Mouse (Mus musculus) MEL (cell line): ENCODE data around the gene Tedc1. TPM values are rescaled to one million over a fixed set of nuclear protein-coding genes. Genes with fewer than 3 reads are reported as not detected.

Source experiments
- DNase-seq: peaks from one replicate; pipeline ENCODE4 v3.0.0; 2011; ENCODE audit warnings: low read depth, low spot score
- H3K27ac ChIP-seq: 2 replicates; pipeline ENCODE4 v1.5.1; 2012; ENCODE audit warnings: low read depth, mild to moderate bottlenecking, control low read depth, low read length, moderate library complexity; ENCODE audit not compliant: control insufficient read depth
- H3K27me3 ChIP-seq, 2 experiments: fragments of 150-350 bp in 1 of 2; sonication (generic) in 1 of 2; 2 replicates each; pipeline ENCODE4 v1.6.1; 2012; ENCODE audit warnings: low read length in 2 of 2, mild to moderate bottlenecking in 2 of 2, improper control_type of control experiment in 1 of 2, moderate library complexity in 1 of 2; ENCODE audit not compliant: insufficient read depth in 2 of 2, control insufficient read depth in 1 of 2
- H3K36me3 ChIP-seq, 2 experiments: 2 replicates each; pipeline ENCODE4 v1.6.1; 2012 to 2014; ENCODE audit warnings: low read length in 2 of 2, improper control_type of control experiment in 1 of 2, inconsistent platforms in 1 of 2, mild to moderate bottlenecking in 1 of 2; ENCODE audit not compliant: insufficient read depth in 2 of 2, control insufficient read depth in 1 of 2
- H3K4me1 ChIP-seq, 2 experiments: fragments of 150-350 bp in 1 of 2; sonication (generic) in 1 of 2; 2 replicates each; pipeline ENCODE4 v1.6.1; 2012; ENCODE audit warnings: low read length in 2 of 2, improper control_type of control experiment in 1 of 2, mild to moderate bottlenecking in 1 of 2; ENCODE audit not compliant: insufficient read depth in 2 of 2, control insufficient read depth in 1 of 2
- H3K4me3 ChIP-seq, 2 experiments: fragments of 150-350 bp in 1 of 2; sonication (generic) in 1 of 2; 2 replicates each; pipeline ENCODE4 v1.5.1; 2012; ENCODE audit warnings: low read depth in 2 of 2, low read length in 2 of 2, mild to moderate bottlenecking in 2 of 2, moderate library complexity in 2 of 2, control low read depth in 1 of 2, improper control_type of control experiment in 1 of 2; ENCODE audit not compliant: control insufficient read depth in 1 of 2, insufficient read depth in 1 of 2
- H3K79me2 ChIP-seq: 2 replicates; pipeline ENCODE4 v1.6.1; 2012; ENCODE audit warnings: mild to moderate bottlenecking, low read length, moderate library complexity; ENCODE audit not compliant: control insufficient read depth, poor library complexity, insufficient read depth
- H3K9ac ChIP-seq: 2 replicates; pipeline ENCODE4 v1.6.1; 2012; ENCODE audit warnings: low read depth, mild to moderate bottlenecking, control low read depth, low read length, moderate library complexity; ENCODE audit not compliant: control insufficient read depth, poor library complexity, severe bottlenecking
- H3K9me3 ChIP-seq: fragments of 150-350 bp; sonication (generic); replicated peaks from 2 replicates; pipeline ENCODE4 v1.6.1; 2012; ENCODE audit warnings: mild to moderate bottlenecking, low read length, improper control_type of control experiment, moderate library complexity; ENCODE audit not compliant: insufficient read depth
- BHLHE40 ChIP-seq: IDR thresholded peaks from 2 replicates; pipeline ENCODE4 v1.6.1; 2012; ENCODE audit warnings: low read depth, mild to moderate bottlenecking, inconsistent platforms, low read length, improper control_type of control experiment, borderline replicate concordance
- CTCF ChIP-seq, 3 experiments: IDR thresholded peaks in 2 of 3; conservative IDR thresholded peaks in 1 of 3; 2 replicates each; pipeline ENCODE4 v1.5.1; 2011 to 2012; ENCODE audit warnings: low read length in 3 of 3, low read depth in 2 of 3, mild to moderate bottlenecking in 2 of 3, improper control_type of control experiment in 1 of 3, inconsistent platforms in 1 of 3, mixed read lengths in 1 of 3, moderate library complexity in 1 of 3; ENCODE audit not compliant: control insufficient read depth in 1 of 3, insufficient read depth in 1 of 3, poor library complexity in 1 of 3, severe bottlenecking in 1 of 3
- ELF1 ChIP-seq: IDR thresholded peaks from 2 replicates; pipeline ENCODE4 v1.6.1; 2014; ENCODE audit warnings: low read depth, mild to moderate bottlenecking, inconsistent platforms, low read length, improper control_type of control experiment, moderate library complexity
- GABPA ChIP-seq: IDR thresholded peaks from 2 replicates; pipeline ENCODE4 v1.6.1; 2012; ENCODE audit warnings: low read depth, mild to moderate bottlenecking, inconsistent platforms, low read length, improper control_type of control experiment, moderate library complexity
- GATA1 ChIP-seq: IDR thresholded peaks from 2 replicates; pipeline ENCODE4 v1.6.1; 2011; ENCODE audit warnings: low read depth, low read length, improper control_type of control experiment
- KAT2A ChIP-seq: conservative IDR thresholded peaks from 2 replicates; pipeline ENCODE4 v1.6.1; 2012; ENCODE audit warnings: low read depth, low read length, improper control_type of control experiment, inconsistent platforms
- MAZ ChIP-seq: IDR thresholded peaks from 2 replicates; pipeline ENCODE4 v1.6.1; 2012; ENCODE audit warnings: low read depth, mild to moderate bottlenecking, inconsistent platforms, low read length, improper control_type of control experiment
- MEF2A ChIP-seq: IDR thresholded peaks from 2 replicates; pipeline ENCODE4 v1.6.1; 2014; ENCODE audit warnings: low read depth, mild to moderate bottlenecking, inconsistent platforms, low read length, improper control_type of control experiment; ENCODE audit not compliant: poor library complexity, insufficient replicate concordance, severe bottlenecking; ENCODE audit errors: extremely low read depth
- MXI1 ChIP-seq: IDR thresholded peaks from 2 replicates; pipeline ENCODE4 v1.6.1; 2011; ENCODE audit warnings: mild to moderate bottlenecking, low read depth, low read length, improper control_type of control experiment
- MYB ChIP-seq: IDR thresholded peaks from 2 replicates; pipeline ENCODE4 v1.6.1; 2011; ENCODE audit warnings: mild to moderate bottlenecking, low read depth, low read length, improper control_type of control experiment
- NELFE ChIP-seq: IDR thresholded peaks from 2 replicates; pipeline ENCODE4 v1.6.1; 2011; ENCODE audit warnings: low read depth, low read length, improper control_type of control experiment
- NRF1 ChIP-seq: IDR thresholded peaks from 2 replicates; pipeline ENCODE4 v1.6.1; 2014; ENCODE audit warnings: low read depth, mild to moderate bottlenecking, inconsistent platforms, low read length, improper control_type of control experiment, moderate library complexity; ENCODE audit not compliant: poor library complexity, insufficient read depth, severe bottlenecking
- POLR2A ChIP-seq, 2 experiments: IDR thresholded peaks; 2 replicates each; pipeline ENCODE4 v1.6.1; 2011 to 2012; ENCODE audit warnings: low read length in 2 of 2, mild to moderate bottlenecking in 2 of 2, control low read depth in 1 of 2, improper control_type of control experiment in 1 of 2, low read depth in 1 of 2, moderate library complexity in 1 of 2; ENCODE audit not compliant: control insufficient read depth in 1 of 2, insufficient read depth in 1 of 2, poor library complexity in 1 of 2
- POLR2AphosphoS2 ChIP-seq: IDR thresholded peaks from 2 replicates; pipeline ENCODE4 v1.6.1; 2011; ENCODE audit warnings: low read length, improper control_type of control experiment
- POLR2AphosphoS5 ChIP-seq: IDR thresholded peaks from 2 replicates; pipeline ENCODE4 v1.6.1; 2012; ENCODE audit warnings: low read depth, borderline replicate concordance, mild to moderate bottlenecking, inconsistent platforms, low read length, moderate library complexity, mixed read lengths
- RCOR1 ChIP-seq: IDR thresholded peaks from 2 replicates; pipeline ENCODE4 v1.6.1; 2012; ENCODE audit warnings: low read depth, mild to moderate bottlenecking, inconsistent platforms, low read length, improper control_type of control experiment
- SIN3A ChIP-seq: IDR thresholded peaks from 2 replicates; pipeline ENCODE4 v1.6.1; 2012; ENCODE audit warnings: low read length, improper control_type of control experiment, inconsistent platforms
- SMC3 ChIP-seq: IDR thresholded peaks from 2 replicates; pipeline ENCODE4 v1.6.1; 2011; ENCODE audit warnings: low read depth, low read length, improper control_type of control experiment
- TAL1 ChIP-seq: IDR thresholded peaks from 2 replicates; pipeline ENCODE4 v1.6.1; 2012; ENCODE audit warnings: mild to moderate bottlenecking, inconsistent platforms, low read length, moderate library complexity, mixed read lengths
- TBP ChIP-seq: IDR thresholded peaks from 2 replicates; pipeline ENCODE4 v1.8.0; 2011; ENCODE audit warnings: low read depth, low read length, improper control_type of control experiment
- TCF12 ChIP-seq: IDR thresholded peaks from 2 replicates; pipeline ENCODE4 v1.6.1; 2014; ENCODE audit warnings: low read depth, mild to moderate bottlenecking, inconsistent platforms, low read length, improper control_type of control experiment, moderate library complexity
- USF2 ChIP-seq, 2 experiments: IDR thresholded peaks; 2 replicates each; pipeline ENCODE4 v1.6.1; 2011 to 2012; ENCODE audit warnings: improper control_type of control experiment in 2 of 2, low read length in 2 of 2, borderline replicate concordance in 1 of 2, inconsistent platforms in 1 of 2, low read depth in 1 of 2, mild to moderate bottlenecking in 1 of 2; ENCODE audit not compliant: insufficient read depth in 1 of 2
- ZNF384 ChIP-seq: IDR thresholded peaks from 2 replicates; pipeline ENCODE4 v1.6.1; 2012; ENCODE audit warnings: low read depth, mild to moderate bottlenecking, inconsistent platforms, low read length, improper control_type of control experiment
- polyA plus RNA-seq, 2 experiments: library from polyadenylated mRNA; stranded (reverse) in 1 of 2; unstranded in 1 of 2; fragments of >175 nt in 1 of 2; fragments of >200 nt in 1 of 2; gene quantifications; 2 replicates each; pipeline versions ENCODE4 v1.2.1 to v1.2.4; 2012; ENCODE audit warnings: low replicate concordance in 2 of 2, low read depth in 1 of 2; ENCODE audit not compliant: insufficient read length in 2 of 2, insufficient read depth in 1 of 2, missing spikeins in 1 of 2
- total RNA-seq: library from RNA; depleted of rRNA; stranded (reverse); fragments of 300-350 nt; gene quantifications from 2 replicates; pipeline ENCODE4 v1.2.3, GENCODE M21; 2012

Gene Tedc1
- total and polyA plus RNA-seq, 3 experiments: 50.7 to 74.7 TPM; not detected in 1

GRCm38 (mm10) chr12:113107431-113108124, 48.6 kb upstream of the Tedc1 start:
- peak overlapping the region; percentile 33 for H3K9ac ChIP-seq
- peak; percentile 99 for DNase-seq
- TF ChIP-seq KAT2A: no peak
- peak in 1 of 2 experiments; percentile 58; a peak in 1 of 4 replicates for TF ChIP-seq POLR2A (IDR thresholded peaks at IDR 0.05; ENCODE audit: control insufficient read depth in 1 of 2, insufficient read depth in 1 of 2, low read depth in 1 of 2, low read length in 2 of 2, poor library complexity in 1 of 2)
- TF ChIP-seq GABPA: no peak
- TF ChIP-seq ZNF384: no peak
- peak; percentile 98 for TF ChIP-seq TAL1
- peak; percentile 84; the same call in 1 of the 2 replicates for TF ChIP-seq TBP
- TF ChIP-seq GATA1: peak; percentile 99
- no peak for TF ChIP-seq CTCF (IDR thresholded peaks at IDR 0.05 in 2 of 3, conservative IDR thresholded peaks at IDR 0.05 in 1 of 3; ENCODE audit: control insufficient read depth in 1 of 3, insufficient read depth in 1 of 3, low read depth in 2 of 3, low read length in 3 of 3, poor library complexity in 1 of 3, severe bottlenecking in 1 of 3)
- no peaks in the 10 kb centered on the region for H3K27me3 ChIP-seq
- peaks cover 78% of the 10 kb centered on the region for H3K79me2 ChIP-seq
- H3K27ac ChIP-seq: peak overlapping the region; percentile 87
- peaks cover 23 to 35% of the 10 kb centered on the region in 2 experiments for H3K4me1 ChIP-seq
- no peaks in the 10 kb centered on the region for H3K9me3 ChIP-seq
- H3K4me3 ChIP-seq: peak overlapping the region in 1 of 2 experiments; percentile 1; a peak in 2 of 4 replicates
- H3K36me3 ChIP-seq: peaks cover 15 to 29% of the 10 kb centered on the region in 2 experiments

DNA sequence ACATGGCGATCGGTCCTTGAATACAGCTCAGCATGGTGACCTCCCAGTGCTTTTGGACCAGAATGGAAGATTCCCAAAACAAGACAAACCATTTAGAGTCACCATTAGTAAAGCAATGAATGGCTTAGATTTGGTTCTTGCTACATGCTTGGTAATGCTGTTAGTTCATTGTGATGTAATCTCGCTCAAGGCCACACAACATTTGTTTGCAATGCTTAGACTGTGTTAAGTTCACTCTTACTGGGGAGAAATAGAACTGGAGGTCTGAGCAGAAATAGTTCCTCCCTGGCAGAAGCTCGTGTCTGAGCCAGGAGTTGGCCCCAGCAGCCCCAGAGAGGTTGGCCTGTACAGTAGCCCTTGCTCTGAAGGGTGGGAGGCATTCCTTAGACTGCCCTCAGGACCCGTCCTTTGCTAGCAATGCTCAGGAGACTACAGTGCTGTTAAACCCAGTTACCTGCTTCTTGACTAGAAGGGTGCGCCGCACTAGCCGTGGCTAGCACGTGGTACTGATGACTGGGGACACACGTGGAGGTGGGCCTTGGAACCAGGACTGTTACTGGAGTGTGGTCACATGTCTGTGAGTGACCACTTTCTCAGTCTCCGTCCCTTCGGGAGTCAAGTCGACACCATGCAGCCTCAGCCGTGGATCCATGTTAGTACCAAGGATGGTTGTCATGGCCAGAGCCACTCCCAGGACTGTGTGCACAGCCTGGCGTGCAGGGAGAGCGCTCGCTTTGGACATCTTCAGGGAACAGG, 47.5 kb upstream of the Tedc1 start:
- Histone ChIP-seq H3K27ac (peak overlapping the region; percentile 27; the same call in 1 of the 2 replicates), H3K27me3 (no peaks in the 10 kb centered on the region), H3K4me1 (peaks cover 23 to 35% of the 10 kb centered on the region in 2 experiments), H3K79me2 (peaks cover 68% of the 10 kb centered on the region), H3K36me3 (peaks cover 26 to 29% of the 10 kb centered on the region in 2 experiments), H3K9ac (no peak overlapping the region), H3K4me3 (no peak overlapping the region), H3K9me3 (no peaks in the 10 kb centered on the region)
- TF ChIP-seq KAT2A (no peak), POLR2AphosphoS5 (peak; percentile 83)
- DNase-seq: no peak

DNA sequence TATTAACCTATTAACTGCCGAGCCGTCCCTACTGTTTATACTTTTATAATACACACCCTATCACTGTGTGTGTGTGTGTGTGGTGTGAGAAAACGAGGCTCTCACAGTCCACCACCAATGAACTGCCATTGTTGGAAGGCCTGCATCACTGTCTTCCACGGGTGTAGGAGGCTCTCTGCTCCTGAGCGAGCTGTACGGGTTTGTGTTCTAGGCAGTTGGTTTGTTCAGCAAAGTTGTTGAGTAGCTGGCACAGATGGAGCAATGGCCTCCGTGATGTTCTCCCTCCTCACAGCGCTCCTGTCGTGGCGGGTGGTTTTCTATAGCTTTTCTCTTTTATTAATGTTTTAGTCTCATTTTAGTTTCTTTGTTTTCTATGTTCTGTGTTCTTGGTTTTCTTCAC, 46.4 kb upstream of the Tedc1 start:
- Histone ChIP-seq H3K27me3 (no peaks in the 10 kb centered on the region), H3K4me3 (no peak overlapping the region), H3K9ac (no peak overlapping the region), H3K36me3 (peaks cover 29 to 35% of the 10 kb centered on the region in 2 experiments), H3K9me3 (no peaks in the 10 kb centered on the region), H3K4me1 (peaks cover 23 to 32% of the 10 kb centered on the region in 2 experiments), H3K27ac (no peak overlapping the region), H3K79me2 (peaks cover 57% of the 10 kb centered on the region)
- no peak for DNase-seq
- TF ChIP-seq ELF1: no peak
- TF ChIP-seq SIN3A: no peak
- TF ChIP-seq TCF12: no peak
- TF ChIP-seq NELFE: no peak
- TF ChIP-seq MEF2A: no peak
- no peak for TF ChIP-seq USF2 (IDR thresholded peaks at IDR 0.05; ENCODE audit: borderline replicate concordance in 1 of 2, insufficient read depth in 1 of 2, low read depth in 1 of 2, low read length in 2 of 2)
- no peak for TF ChIP-seq MXI1
- TF ChIP-seq BHLHE40: no peak
- TF ChIP-seq RCOR1: no peak
- no peak for TF ChIP-seq NRF1
- no peak for TF ChIP-seq POLR2AphosphoS2
- TF ChIP-seq SMC3: no peak
- TF ChIP-seq MYB: no peak
- TF ChIP-seq GABPA: no peak
- no peak for TF ChIP-seq MAZ
